Mouse (Mus musculus) intestine, embryonic 16.5 days (tissue): ENCODE results near the gene Rapgef5. TPM values are rescaled to one million over a fixed set of nuclear protein-coding genes. Genes with fewer than 3 reads are reported as not detected.

Source experiments
- ATAC-seq: fragments of 200-750 bp; cut with Nextera tagmentation; 2 replicates; pipeline ENCODE4 v1.8.0; 2017; ENCODE audit warnings: moderate TSS enrichment, moderate library complexity
- H3K27ac ChIP-seq: fragments of 300-500 bp; sonication (generic); 2 replicates; pipeline ENCODE4 v1.5.1; 2014; ENCODE audit warnings: mild to moderate bottlenecking, low read length
- H3K27me3 ChIP-seq: fragments of 300-500 bp; sonication (generic); replicated peaks from 2 replicates; pipeline ENCODE4 v1.6.1; 2014; ENCODE audit warnings: low read length, control low read depth, mixed read lengths; ENCODE audit not compliant: control insufficient read depth, insufficient read depth
- H3K36me3 ChIP-seq: fragments of 300-500 bp; sonication (generic); 2 replicates; pipeline ENCODE4 v1.6.1; 2014; ENCODE audit warnings: low read length, control low read depth; ENCODE audit not compliant: control insufficient read depth, insufficient read depth
- H3K4me1 ChIP-seq: fragments of 300-500 bp; sonication (generic); 2 replicates; pipeline ENCODE4 v1.6.1; 2014; ENCODE audit warnings: low read length, control low read depth, mixed read lengths; ENCODE audit not compliant: control insufficient read depth, insufficient read depth
- H3K4me2 ChIP-seq: fragments of 300-500 bp; sonication (generic); 2 replicates; pipeline ENCODE4 v1.6.1; 2014; ENCODE audit warnings: low read depth, low read length, control low read depth
- H3K4me3 ChIP-seq: fragments of 300-500 bp; sonication (generic); 2 replicates; pipeline ENCODE4 v1.5.1; 2014; ENCODE audit warnings: mild to moderate bottlenecking, low read length
- H3K9ac ChIP-seq: fragments of 300-500 bp; sonication (generic); 2 replicates; pipeline ENCODE4 v1.6.1; 2014; ENCODE audit warnings: low read depth, low read length
- H3K9me3 ChIP-seq: fragments of 300-500 bp; sonication (generic); 2 replicates; pipeline ENCODE4 v1.6.1; 2016; ENCODE audit warnings: low read length, control low read depth; ENCODE audit not compliant: control insufficient read depth
- WGBS: fragments of 180-500 bp; shearing (Covaris S2); extraction: QIAGEN DNeasy Blood & Tissue Kit; methylation state at CpG from one replicate; pipeline ENCODE4 v1.1.7; 2014; 5-methylcytosine and 5-hydroxymethylcytosine counted together
- polyA plus RNA-seq: library from polyadenylated mRNA; unstranded; fragments of >200 nt; fragmentation: Nextera tagmentation; extraction: Ambion mirVana; gene quantifications from 2 replicates; pipeline ENCODE4 v1.2.1, GENCODE M21; 2015

The Rapgef5 gene
- polyA plus RNA-seq, 1 experiment from 2014 or later: 5.2 TPM

GRCm38 (mm10) chr12:117524311-117525013 is 8.2 kb downstream of the Rapgef5 start:
- Histone ChIP-seq H3K36me3 (no peaks in the 10 kb centered on the region), H3K4me1 (no peaks in the 10 kb centered on the region), H3K27ac (peak overlapping the region; percentile 14; the same call in 1 of the 2 replicates), H3K4me3 (no peak overlapping the region), H3K27me3 (no peaks in the 10 kb centered on the region), H3K4me2 (no peak overlapping the region), H3K9me3 (no peaks in the 10 kb centered on the region), H3K9ac (no peak overlapping the region)
- 53% methylated on average over 9 of the region's 9 CpGs for WGBS
- peak; percentile 92 for ATAC-seq

GRCm38 (mm10) chr12:117527889-117528288 is 11.6 kb downstream of the Rapgef5 start:
- Histone ChIP-seq H3K36me3 (no peaks in the 10 kb centered on the region), H3K9ac (no peak overlapping the region), H3K27me3 (no peaks in the 10 kb centered on the region), H3K4me3 (no peak overlapping the region), H3K9me3 (no peaks in the 10 kb centered on the region), H3K27ac (no peak overlapping the region), H3K4me1 (no peaks in the 10 kb centered on the region), H3K4me2 (no peak overlapping the region)
- 81% methylated on average over 3 of the region's 3 CpGs for WGBS
- no peak for ATAC-seq

GRCm38 (mm10) chr12:117528509-117529145 is 12.3 kb downstream of the Rapgef5 start:
- 78% methylated on average over 4 of the region's 4 CpGs for WGBS
- Histone ChIP-seq H3K9me3 (no peaks in the 10 kb centered on the region), H3K4me1 (no peaks in the 10 kb centered on the region), H3K27me3 (peaks cover 4% of the 10 kb centered on the region; the same call in 1 of the 2 replicates), H3K36me3 (no peaks in the 10 kb centered on the region), H3K9ac (no peak overlapping the region), H3K4me3 (no peak overlapping the region), H3K4me2 (no peak overlapping the region), H3K27ac (no peak overlapping the region)
- ATAC-seq: no peak

GRCm38 (mm10) chr12:117531106-117531505 is 14.8 kb downstream of the Rapgef5 start:
- no peaks in the 10 kb centered on the region for H3K4me1 ChIP-seq
- ATAC-seq: no peak
- H3K27me3 ChIP-seq: peaks cover 9% of the 10 kb centered on the region
- no peak overlapping the region for H3K27ac ChIP-seq
- no peaks in the 10 kb centered on the region for H3K9me3 ChIP-seq
- H3K4me3 ChIP-seq: no peak overlapping the region
- H3K9ac ChIP-seq: no peak overlapping the region
- no peaks in the 10 kb centered on the region for H3K36me3 ChIP-seq
- 90% methylated on average over 4 of the region's 4 CpGs for WGBS
- H3K4me2 ChIP-seq: no peak overlapping the region

- H3K9me3 ChIP-seq: no peaks in the 10 kb centered on the region
- H3K27ac ChIP-seq: peak overlapping the region; percentile 70
- peaks cover 9% of the 10 kb centered on the region for H3K27me3 ChIP-seq
- H3K4me3 ChIP-seq: peak overlapping the region; percentile 71
- peak; percentile 96 for ATAC-seq
- no peaks in the 10 kb centered on the region for H3K4me1 ChIP-seq
- H3K36me3 ChIP-seq: no peaks in the 10 kb centered on the region
- H3K9ac ChIP-seq: peak overlapping the region; percentile 73
- H3K4me2 ChIP-seq: peak overlapping the region; percentile 86
- 3% methylated on average over 56 of the region's 64 CpGs for WGBS
Measured at GRCm38 (mm10) chr12:117533176-117534086, 17.2 kb downstream of the Rapgef5 start.

- H3K4me1 ChIP-seq: no peaks in the 10 kb centered on the region
- H3K9ac ChIP-seq: peak overlapping the region; percentile 73
- peaks cover 9% of the 10 kb centered on the region for H3K27me3 ChIP-seq
- H3K4me2 ChIP-seq: peak overlapping the region; percentile 86
- no peaks in the 10 kb centered on the region for H3K36me3 ChIP-seq
- H3K27ac ChIP-seq: peak overlapping the region; percentile 70
- no peaks in the 10 kb centered on the region for H3K9me3 ChIP-seq
- WGBS: under 1% methylated on average over 66 of the region's 66 CpGs
- peak; percentile 90 for ATAC-seq
- peak overlapping the region; percentile 71 for H3K4me3 ChIP-seq
Measured at GRCm38 (mm10) chr12:117534087-117534751, 17.9 kb downstream of the Rapgef5 start.

GRCm38 (mm10) chr12:117540352-117540751 is 24.1 kb downstream of the Rapgef5 start:
- Histone ChIP-seq H3K4me1 (no peaks in the 10 kb centered on the region), H3K4me2 (no peak overlapping the region), H3K27ac (no peak overlapping the region), H3K27me3 (no peaks in the 10 kb centered on the region), H3K9ac (no peak overlapping the region), H3K9me3 (no peaks in the 10 kb centered on the region), H3K36me3 (no peaks in the 10 kb centered on the region), H3K4me3 (no peak overlapping the region)
- 69% methylated on average over 2 of the region's 2 CpGs for WGBS
- ATAC-seq: no peak

- Histone ChIP-seq H3K9me3 (no peaks in the 10 kb centered on the region), H3K4me1 (0 out of 2 replicates have a peak, but pooled peaks cover 2% of the 10 kb centered on the region), H3K27me3 (no peaks in the 10 kb centered on the region), H3K27ac (no peak overlapping the region), H3K9ac (no peak overlapping the region), H3K4me3 (no peak overlapping the region), H3K4me2 (no peak overlapping the region), H3K36me3 (no peaks in the 10 kb centered on the region)
- WGBS: 62% methylated on average over 6 of the region's 6 CpGs
- peak; percentile 90 for ATAC-seq
Measured at GRCm38 (mm10) chr12:117545277-117545676, 29.0 kb downstream of the Rapgef5 start.
